Mouse (Mus musculus): Measurements from ENCODE around the gene Sh3kbp1. TPM values are rescaled to one million over a fixed set of nuclear protein-coding genes. Genes with fewer than 3 reads are reported as not detected.
A peak's percentile ranks its signal among the peaks of the same experiment; 100 is the strongest.

The Sh3kbp1 gene
- polyA plus RNA-seq, 1 experiment: 18.0 TPM

- TF ChIP-seq CTCF (IDR thresholded peaks at IDR 0.05; ENCODE audit: borderline replicate concordance, insufficient read depth, low read depth, low read length): no peak
- no peak for TF ChIP-seq POLR2A (IDR thresholded peaks at IDR 0.05; ENCODE audit: borderline replicate concordance, insufficient read depth, low read length)
- no peaks in the 10 kb centered on the region for H3K27me3 ChIP-seq (ENCODE audit: control insufficient read depth, insufficient read depth, low read length)
- H3K4me1 ChIP-seq (ENCODE audit: control insufficient read depth, insufficient read depth, low read length): no peaks in the 10 kb centered on the region
- WGBS: 13% methylated on average over 37 of the region's 56 CpGs
- peak overlapping the region; percentile 58 for H3K4me3 ChIP-seq (replicated peaks; ENCODE audit: insufficient read depth, low read depth, low read length)
- DNase-seq: peak; percentile 17 to 26
- no peak overlapping the region for H3K27ac ChIP-seq (ENCODE audit: insufficient read depth, low read length)
Measured at GRCm38 (mm10) chrX:159627588-159628566, 805 bp downstream of the Sh3kbp1 start.

DNA sequence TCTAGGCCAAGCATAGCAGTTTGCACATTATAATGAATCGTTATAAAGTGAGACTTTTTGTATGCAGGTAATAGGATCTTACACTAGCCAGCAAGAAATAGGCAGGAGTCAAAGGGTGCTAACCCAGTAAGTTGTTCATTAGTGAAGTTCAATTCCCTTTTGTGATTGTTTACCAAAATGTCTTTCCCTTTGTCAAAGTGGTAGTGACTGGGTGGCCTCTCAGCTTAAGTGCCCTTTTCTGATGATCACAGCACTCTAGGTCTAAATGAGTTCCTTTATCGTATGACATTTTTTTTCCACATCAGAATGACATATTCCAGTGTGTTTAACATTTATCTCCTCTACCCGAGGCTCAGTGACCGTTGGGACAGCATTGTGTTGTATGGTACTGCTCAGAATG is 1.6 kb downstream of the Sh3kbp1 start:
- DNase-seq: no peak
- Histone ChIP-seq H3K27me3 (ENCODE audit: control insufficient read depth, insufficient read depth, low read length) (no peaks in the 10 kb centered on the region), H3K4me1 (ENCODE audit: control insufficient read depth, insufficient read depth, low read length) (no peaks in the 10 kb centered on the region), H3K4me3 (replicated peaks; ENCODE audit: insufficient read depth, low read depth, low read length) (no peak overlapping the region), H3K27ac (ENCODE audit: insufficient read depth, low read length) (no peak overlapping the region)
- TF ChIP-seq CTCF (IDR thresholded peaks at IDR 0.05; ENCODE audit: borderline replicate concordance, insufficient read depth, low read depth, low read length) (no peak), POLR2A (IDR thresholded peaks at IDR 0.05; ENCODE audit: borderline replicate concordance, insufficient read depth, low read length) (no peak)
- WGBS: 64% methylated on average over 4 of the region's 4 CpGs

DNA sequence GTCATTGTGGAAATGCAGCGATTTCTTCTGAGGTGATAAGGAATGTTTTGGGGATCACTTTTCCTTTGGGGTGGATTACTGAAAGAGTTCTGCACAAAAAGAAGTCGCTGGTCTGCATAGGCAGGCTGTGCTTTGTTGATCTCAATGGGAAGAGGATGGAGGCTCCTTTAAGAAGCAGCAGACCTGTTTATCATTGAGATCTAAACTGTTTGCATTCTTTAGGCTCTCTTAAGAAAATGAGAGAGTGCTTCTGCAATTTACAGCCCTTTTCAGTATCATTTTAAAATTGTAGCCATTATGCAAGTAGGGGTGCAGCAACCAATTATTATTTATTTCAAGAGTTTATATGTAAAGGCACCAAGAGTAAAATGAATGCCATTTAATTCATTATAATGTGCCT is 2.1 kb downstream of the Sh3kbp1 start:
- Histone ChIP-seq H3K4me1 (ENCODE audit: control insufficient read depth, insufficient read depth, low read length) (no peaks in the 10 kb centered on the region), H3K4me3 (replicated peaks; ENCODE audit: insufficient read depth, low read depth, low read length) (no peak overlapping the region), H3K27me3 (ENCODE audit: control insufficient read depth, insufficient read depth, low read length) (no peaks in the 10 kb centered on the region), H3K27ac (ENCODE audit: insufficient read depth, low read length) (no peak overlapping the region)
- 76% methylated on average over 2 of the region's 2 CpGs for WGBS
- no peak for DNase-seq
- no peak for TF ChIP-seq POLR2A (IDR thresholded peaks at IDR 0.05; ENCODE audit: borderline replicate concordance, insufficient read depth, low read length)
- no peak for TF ChIP-seq CTCF (IDR thresholded peaks at IDR 0.05; ENCODE audit: borderline replicate concordance, insufficient read depth, low read depth, low read length)

DNA sequence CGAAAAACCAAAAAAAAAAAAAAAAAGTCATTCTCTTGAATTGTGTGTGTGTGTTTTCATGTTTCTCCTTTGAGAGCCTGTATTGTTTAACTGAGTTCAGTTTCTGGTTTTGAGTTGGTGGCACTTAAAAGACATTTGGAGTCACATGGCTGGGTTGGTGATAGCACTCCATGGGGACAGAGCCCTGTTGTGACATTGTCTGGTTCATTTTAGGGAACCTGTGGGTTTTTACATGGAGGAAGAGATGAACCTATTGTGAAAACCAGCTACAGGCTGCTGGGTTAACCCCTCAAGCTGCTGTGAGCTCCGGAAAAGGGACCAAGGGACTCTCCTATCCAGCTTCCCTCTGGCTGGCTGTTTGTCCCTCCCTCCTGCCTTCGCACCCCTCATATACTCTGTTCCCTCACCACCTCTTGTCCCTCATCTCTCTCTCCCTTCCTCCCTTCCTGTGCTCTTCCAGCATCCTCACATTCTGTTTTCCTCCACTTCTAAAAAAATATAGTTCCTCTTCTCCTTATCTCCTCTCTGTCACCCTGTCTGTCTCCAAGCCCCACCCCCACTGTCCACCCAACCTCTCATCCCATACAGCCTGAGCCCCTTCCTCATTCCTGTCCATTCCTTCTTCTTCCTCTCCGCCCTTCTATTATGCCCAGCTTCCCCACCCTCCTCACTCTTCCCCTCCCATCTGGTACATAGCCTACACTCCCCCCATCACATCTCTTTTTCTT is 11.6 kb downstream of the Sh3kbp1 start:
- Histone ChIP-seq H3K27me3 (ENCODE audit: control insufficient read depth, insufficient read depth, low read length) (no peaks in the 10 kb centered on the region), H3K4me3 (replicated peaks; ENCODE audit: insufficient read depth, low read depth, low read length) (no peak overlapping the region), H3K27ac (ENCODE audit: insufficient read depth, low read length) (no peak overlapping the region), H3K4me1 (ENCODE audit: control insufficient read depth, insufficient read depth, low read length) (no peaks in the 10 kb centered on the region)
- 78% methylated on average over 4 of the region's 4 CpGs for WGBS
- no peak for DNase-seq
- TF ChIP-seq CTCF (IDR thresholded peaks at IDR 0.05; ENCODE audit: borderline replicate concordance, insufficient read depth, low read depth, low read length): no peak

DNA sequence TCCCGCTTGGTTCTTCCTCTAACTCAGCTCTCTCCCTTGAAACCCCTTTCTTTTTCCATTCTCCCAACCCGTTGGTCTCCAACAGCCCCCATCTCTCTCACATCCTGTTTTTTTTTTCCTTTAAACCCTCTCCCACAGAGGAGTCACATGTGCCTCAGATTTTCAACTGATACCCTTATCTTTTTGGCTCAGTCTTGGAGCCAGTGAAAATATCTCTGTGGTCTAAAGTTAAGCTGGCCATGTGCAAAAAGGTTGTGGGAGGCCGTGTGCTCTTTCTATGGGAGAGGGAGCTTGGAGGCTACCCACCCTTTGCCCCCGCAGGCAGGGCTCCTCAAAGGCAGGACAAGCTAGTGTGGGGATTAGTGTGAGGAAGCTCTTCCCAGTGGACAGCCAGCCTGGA is 12.9 kb downstream of the Sh3kbp1 start:
- TF ChIP-seq POLR2A (IDR thresholded peaks at IDR 0.05; ENCODE audit: borderline replicate concordance, insufficient read depth, low read length) (no peak), CTCF (IDR thresholded peaks at IDR 0.05; ENCODE audit: borderline replicate concordance, insufficient read depth, low read depth, low read length) (no peak)
- DNase-seq: no peak
- H3K27me3 ChIP-seq (ENCODE audit: control insufficient read depth, insufficient read depth, low read length): no peaks in the 10 kb centered on the region
- H3K4me3 ChIP-seq (replicated peaks; ENCODE audit: insufficient read depth, low read depth, low read length): no peak overlapping the region
- no peaks in the 10 kb centered on the region for H3K4me1 ChIP-seq (ENCODE audit: control insufficient read depth, insufficient read depth, low read length)
- H3K27ac ChIP-seq (ENCODE audit: insufficient read depth, low read length): no peak overlapping the region
- WGBS: 81% methylated on average over 4 of the region's 4 CpGs

- Histone ChIP-seq H3K27ac (ENCODE audit: insufficient read depth, low read length) (no peak overlapping the region), H3K4me1 (ENCODE audit: control insufficient read depth, insufficient read depth, low read length) (no peaks in the 10 kb centered on the region), H3K4me3 (replicated peaks; ENCODE audit: insufficient read depth, low read depth, low read length) (no peak overlapping the region), H3K27me3 (ENCODE audit: control insufficient read depth, insufficient read depth, low read length) (no peaks in the 10 kb centered on the region)
- TF ChIP-seq POLR2A (IDR thresholded peaks at IDR 0.05; ENCODE audit: borderline replicate concordance, insufficient read depth, low read length) (no peak), CTCF (IDR thresholded peaks at IDR 0.05; ENCODE audit: borderline replicate concordance, insufficient read depth, low read depth, low read length) (no peak)
- no peak for DNase-seq
- WGBS: 94% methylated on average over 3 of the region's 3 CpGs
Measured at GRCm38 (mm10) chrX:159645314-159645713, 18.2 kb downstream of the Sh3kbp1 start.

DNA sequence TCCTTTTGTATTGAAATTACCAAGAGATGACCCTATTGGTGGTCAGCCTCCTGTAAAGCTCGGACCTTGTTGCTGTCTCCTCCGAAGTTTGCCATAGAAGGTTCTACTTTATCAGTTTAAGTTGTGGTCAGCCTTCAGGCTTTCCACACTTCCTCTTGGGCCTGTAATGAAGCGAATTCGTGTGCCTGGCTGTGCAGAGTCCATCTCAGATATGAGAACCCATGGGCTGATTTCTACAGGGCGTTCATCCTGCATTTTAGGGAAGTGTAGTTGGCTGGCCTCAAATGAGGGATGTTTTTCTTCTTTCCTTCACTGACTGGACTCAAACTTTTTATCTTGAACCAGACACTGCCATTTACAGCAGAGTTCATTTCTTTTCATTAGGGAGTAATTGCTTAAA is 20.5 kb downstream of the Sh3kbp1 start:
- Histone ChIP-seq H3K4me1 (ENCODE audit: control insufficient read depth, insufficient read depth, low read length) (no peaks in the 10 kb centered on the region), H3K4me3 (replicated peaks; ENCODE audit: insufficient read depth, low read depth, low read length) (no peak overlapping the region), H3K27me3 (ENCODE audit: control insufficient read depth, insufficient read depth, low read length) (no peaks in the 10 kb centered on the region), H3K27ac (ENCODE audit: insufficient read depth, low read length) (no peak overlapping the region)
- TF ChIP-seq POLR2A (IDR thresholded peaks at IDR 0.05; ENCODE audit: borderline replicate concordance, insufficient read depth, low read length) (no peak), CTCF (IDR thresholded peaks at IDR 0.05; ENCODE audit: borderline replicate concordance, insufficient read depth, low read depth, low read length) (no peak)
- 91% methylated on average over 5 of the region's 5 CpGs for WGBS
- no peak for DNase-seq

Data from cerebellum, adult 2 months (tissue).